Mouse (Mus musculus): ENCODE results near the gene Farp1. TPM values are rescaled to one million over a fixed set of nuclear protein-coding genes. Genes with fewer than 3 reads are reported as not detected.

Farp1 gene
- polyA plus RNA-seq, 1 experiment from 2014 or later, result 33.8 TPM

- Histone ChIP-seq H3K36me3 (ENCODE audit: control insufficient read depth, insufficient read depth, low read length) (no peaks in the 10 kb centered on the region; the same call in 1 of the 2 replicates), H3K4me2 (ENCODE audit: low read depth, low read length, severe bottlenecking) (no peak overlapping the region), H3K9me3 (ENCODE audit: control insufficient read depth, low read length) (no peaks in the 10 kb centered on the region), H3K4me3 (ENCODE audit: low read depth, low read length) (no peak overlapping the region), H3K27me3 (ENCODE audit: control insufficient read depth, insufficient read depth, low read length) (no peaks in the 10 kb centered on the region), H3K4me1 (replicated peaks; ENCODE audit: control insufficient read depth, insufficient read depth, low read length) (0 out of 2 replicates have a peak, but pooled peaks cover 2% of the 10 kb centered on the region), H3K27ac (ENCODE audit: low read depth, low read length) (no peak overlapping the region), H3K9ac (ENCODE audit: low read length) (no peak overlapping the region)
- WGBS, result 82% methylated on average over 10 of the region's 10 CpGs
- no peak for DNase-seq (ENCODE audit: low spot score)
- ATAC-seq (replicated peaks; ENCODE audit: low FRiP score), result no peak
These were observed 184.4 kb downstream of the Farp1 start for GRCm38 (mm10) chr14:121219226-121220039.

- Histone ChIP-seq H3K4me3 (ENCODE audit: low read depth, low read length) (no peak overlapping the region), H3K4me2 (ENCODE audit: low read depth, low read length, severe bottlenecking) (no peak overlapping the region), H3K36me3 (ENCODE audit: control insufficient read depth, insufficient read depth, low read length) (no peaks in the 10 kb centered on the region; the same call in 1 of the 2 replicates), H3K9ac (ENCODE audit: low read length) (no peak overlapping the region), H3K27ac (ENCODE audit: low read depth, low read length) (no peak overlapping the region; the same call in 1 of the 2 replicates), H3K27me3 (ENCODE audit: control insufficient read depth, insufficient read depth, low read length) (no peaks in the 10 kb centered on the region), H3K9me3 (ENCODE audit: control insufficient read depth, low read length) (no peaks in the 10 kb centered on the region), H3K4me1 (replicated peaks; ENCODE audit: control insufficient read depth, insufficient read depth, low read length) (0 out of 2 replicates have a peak, but pooled peaks cover 2% of the 10 kb centered on the region)
- DNase-seq (ENCODE audit: low spot score), result no peak
- ATAC-seq (replicated peaks; ENCODE audit: low FRiP score), result no peak
- 100% methylated on average over 1 of the region's 1 CpGs for WGBS
These were observed 185.0 kb downstream of the Farp1 start for GRCm38 (mm10) chr14:121220040-121220322.

- H3K27ac ChIP-seq (ENCODE audit: low read depth, low read length), result no peak overlapping the region
- WGBS, result 82% methylated on average over 5 of the region's 5 CpGs
- no peak overlapping the region for H3K4me3 ChIP-seq (ENCODE audit: low read depth, low read length)
- ATAC-seq (replicated peaks; ENCODE audit: low FRiP score) (no peak), DNase-seq (ENCODE audit: low spot score) (no peak)
- H3K4me2 ChIP-seq (ENCODE audit: low read depth, low read length, severe bottlenecking), result no peak overlapping the region
- no peaks in the 10 kb centered on the region; the same call in 1 of the 2 replicates for H3K36me3 ChIP-seq (ENCODE audit: control insufficient read depth, insufficient read depth, low read length)
- no peaks in the 10 kb centered on the region for H3K27me3 ChIP-seq (ENCODE audit: control insufficient read depth, insufficient read depth, low read length)
- no peak overlapping the region for H3K9ac ChIP-seq (ENCODE audit: low read length)
- 0 out of 2 replicates have a peak, but pooled peaks cover 2% of the 10 kb centered on the region for H3K4me1 ChIP-seq (replicated peaks; ENCODE audit: control insufficient read depth, insufficient read depth, low read length)
- H3K9me3 ChIP-seq (ENCODE audit: control insufficient read depth, low read length), result no peaks in the 10 kb centered on the region
These were observed 185.7 kb downstream of the Farp1 start for GRCm38 (mm10) chr14:121220723-121221122.

GRCm38 (mm10) chr14:121225804-121226203 is 190.8 kb downstream of the Farp1 start:
- no peaks in the 10 kb centered on the region for H3K27me3 ChIP-seq (ENCODE audit: control insufficient read depth, insufficient read depth, low read length)
- 89% methylated on average over 11 of the region's 11 CpGs for WGBS
- H3K36me3 ChIP-seq (ENCODE audit: control insufficient read depth, insufficient read depth, low read length), result no peaks in the 10 kb centered on the region; the same call in 1 of the 2 replicates
- ATAC-seq (replicated peaks; ENCODE audit: low FRiP score) (no peak), DNase-seq (ENCODE audit: low spot score) (no peak)
- H3K27ac ChIP-seq (ENCODE audit: low read depth, low read length), result no peak overlapping the region
- H3K4me3 ChIP-seq (ENCODE audit: low read depth, low read length), result no peak overlapping the region
- H3K9me3 ChIP-seq (ENCODE audit: control insufficient read depth, low read length), result no peaks in the 10 kb centered on the region
- no peak overlapping the region for H3K9ac ChIP-seq (ENCODE audit: low read length)
- H3K4me2 ChIP-seq (ENCODE audit: low read depth, low read length, severe bottlenecking), result no peak overlapping the region
- no peaks in the 10 kb centered on the region for H3K4me1 ChIP-seq (replicated peaks; ENCODE audit: control insufficient read depth, insufficient read depth, low read length)

DNA sequence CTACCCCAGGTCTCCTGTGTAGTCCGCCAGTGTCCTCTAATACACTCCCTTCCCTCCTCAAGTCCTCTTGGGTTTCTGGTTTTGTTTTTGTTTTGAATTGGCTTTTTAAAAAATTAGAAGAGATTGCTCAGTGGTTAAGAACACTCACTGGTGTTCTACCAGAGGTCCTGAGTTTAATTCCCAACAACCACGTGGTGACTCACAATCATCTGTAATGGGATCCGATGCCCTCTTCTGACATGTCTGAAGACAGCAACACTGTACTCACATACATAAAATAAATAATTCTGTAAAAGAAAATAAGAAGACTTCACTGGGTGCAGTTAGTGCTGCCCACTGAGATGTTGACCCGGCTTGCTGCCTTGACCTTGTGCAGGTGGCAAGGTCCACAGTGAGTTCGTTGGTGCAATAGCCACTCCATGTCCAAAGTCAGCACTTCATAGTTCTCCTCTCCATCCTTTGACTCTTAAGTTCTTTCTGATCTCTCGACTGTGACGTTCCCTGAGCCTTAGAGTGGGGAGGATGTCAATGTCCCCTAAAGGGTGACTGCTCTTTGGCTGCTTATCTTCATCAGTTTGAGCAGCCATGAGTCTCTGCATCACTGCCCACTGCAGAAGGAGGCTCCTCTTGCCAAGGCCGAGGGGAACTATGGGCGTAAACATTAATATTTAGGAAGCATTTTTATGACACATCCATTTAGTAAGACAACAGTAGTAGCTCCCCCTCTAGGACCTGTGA is 194.2 kb downstream of the Farp1 start:
- 91% methylated on average over 9 of the region's 9 CpGs for WGBS
- Histone ChIP-seq H3K4me1 (replicated peaks; ENCODE audit: control insufficient read depth, insufficient read depth, low read length) (no peaks in the 10 kb centered on the region), H3K36me3 (ENCODE audit: control insufficient read depth, insufficient read depth, low read length) (no peaks in the 10 kb centered on the region; the same call in 1 of the 2 replicates), H3K27me3 (ENCODE audit: control insufficient read depth, insufficient read depth, low read length) (no peaks in the 10 kb centered on the region), H3K9me3 (ENCODE audit: control insufficient read depth, low read length) (no peaks in the 10 kb centered on the region), H3K27ac (ENCODE audit: low read depth, low read length) (no peak overlapping the region), H3K4me3 (ENCODE audit: low read depth, low read length) (no peak overlapping the region), H3K9ac (ENCODE audit: low read length) (no peak overlapping the region), H3K4me2 (ENCODE audit: low read depth, low read length, severe bottlenecking) (no peak overlapping the region)
- ATAC-seq (replicated peaks; ENCODE audit: low FRiP score) (no peak), DNase-seq (ENCODE audit: low spot score) (no peak)

DNA sequence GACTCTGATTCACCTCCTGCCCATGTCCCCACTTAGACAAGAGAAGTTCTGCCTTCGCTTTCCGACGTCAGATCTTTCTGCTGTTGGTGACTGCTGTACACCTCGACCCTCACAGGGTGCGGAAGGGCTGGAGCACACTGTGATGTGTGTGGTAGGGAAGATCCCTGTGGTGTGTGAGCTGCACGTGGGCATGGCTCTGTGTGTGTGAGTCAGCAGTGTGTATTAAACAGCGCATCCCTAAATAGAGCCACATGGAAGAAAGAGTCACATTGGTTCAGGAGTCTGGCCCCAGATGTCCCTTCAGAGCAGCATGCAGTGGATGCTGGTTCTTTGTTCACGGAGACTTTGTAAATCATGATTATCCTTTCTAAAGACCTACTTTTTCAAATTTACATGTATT is 196.2 kb downstream of the Farp1 start:
- ATAC-seq (replicated peaks; ENCODE audit: low FRiP score) (no peak), DNase-seq (ENCODE audit: low spot score) (no peak)
- 0 out of 2 replicates have a peak, but pooled peaks cover 6% of the 10 kb centered on the region for H3K4me1 ChIP-seq (replicated peaks; ENCODE audit: control insufficient read depth, insufficient read depth, low read length)
- H3K36me3 ChIP-seq (ENCODE audit: control insufficient read depth, insufficient read depth, low read length), result no peaks in the 10 kb centered on the region; the same call in 1 of the 2 replicates
- no peak overlapping the region for H3K4me3 ChIP-seq (ENCODE audit: low read depth, low read length)
- no peak overlapping the region for H3K9ac ChIP-seq (ENCODE audit: low read length)
- H3K4me2 ChIP-seq (ENCODE audit: low read depth, low read length, severe bottlenecking), result no peak overlapping the region
- no peak overlapping the region for H3K27ac ChIP-seq (ENCODE audit: low read depth, low read length)
- H3K9me3 ChIP-seq (ENCODE audit: control insufficient read depth, low read length), result no peaks in the 10 kb centered on the region
- no peaks in the 10 kb centered on the region for H3K27me3 ChIP-seq (ENCODE audit: control insufficient read depth, insufficient read depth, low read length)
- 96% methylated on average over 8 of the region's 8 CpGs for WGBS

DNA sequence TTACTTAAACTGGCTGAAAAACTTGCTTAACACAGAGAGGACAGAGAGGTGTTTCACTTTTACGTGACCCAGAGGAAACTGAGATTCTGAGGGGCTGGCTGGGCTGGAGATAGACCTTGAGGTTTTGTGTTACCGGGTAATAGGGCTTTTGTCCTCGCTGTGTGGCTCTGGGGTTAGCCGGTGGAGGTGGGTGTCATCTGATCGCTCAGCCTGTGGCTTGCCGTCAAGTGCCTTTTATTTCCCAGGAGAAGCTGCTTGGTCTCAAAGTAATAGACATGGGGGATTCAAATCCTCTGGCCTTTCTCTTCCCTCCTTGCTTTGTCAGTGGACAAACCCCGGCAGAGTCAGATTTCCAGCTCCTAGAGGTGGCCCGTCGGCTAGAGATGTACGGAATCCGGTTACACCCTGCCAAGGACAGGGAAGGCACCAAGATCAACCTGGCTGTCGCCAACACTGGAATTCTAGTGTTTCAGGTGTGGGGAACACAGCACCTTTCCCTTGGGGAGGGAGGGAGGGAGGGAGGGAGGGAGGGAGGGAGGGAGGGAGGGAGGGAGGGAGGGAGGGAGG is 199.8 kb downstream of the Farp1 start:
- Histone ChIP-seq H3K36me3 (ENCODE audit: control insufficient read depth, insufficient read depth, low read length) (no peaks in the 10 kb centered on the region; the same call in 1 of the 2 replicates), H3K9me3 (ENCODE audit: control insufficient read depth, low read length) (no peaks in the 10 kb centered on the region), H3K9ac (ENCODE audit: low read length) (no peak overlapping the region), H3K4me3 (ENCODE audit: low read depth, low read length) (no peak overlapping the region), H3K27ac (ENCODE audit: low read depth, low read length) (no peak overlapping the region), H3K4me2 (ENCODE audit: low read depth, low read length, severe bottlenecking) (no peak overlapping the region), H3K27me3 (ENCODE audit: control insufficient read depth, insufficient read depth, low read length) (no peaks in the 10 kb centered on the region), H3K4me1 (replicated peaks; ENCODE audit: control insufficient read depth, insufficient read depth, low read length) (0 out of 2 replicates have a peak, but pooled peaks cover 6% of the 10 kb centered on the region)
- WGBS, result 13% methylated on average over 12 of the region's 12 CpGs
- DNase-seq (ENCODE audit: low spot score), result no peak
- no peak for ATAC-seq (replicated peaks; ENCODE audit: low FRiP score)

- no peak overlapping the region for H3K9ac ChIP-seq (ENCODE audit: low read length)
These were observed 201.7 kb downstream of the Farp1 start for GRCm38 (mm10) chr14:121236736-121237135.

More at GRCm38 (mm10) chr14:121236736-121237135, 201.7 kb downstream of the Farp1 start:
- ATAC-seq (replicated peaks; ENCODE audit: low FRiP score), result no peak
- H3K4me3 ChIP-seq (ENCODE audit: low read depth, low read length), result no peak overlapping the region
- no peaks in the 10 kb centered on the region for H3K27me3 ChIP-seq (ENCODE audit: control insufficient read depth, insufficient read depth, low read length)
- H3K9me3 ChIP-seq (ENCODE audit: control insufficient read depth, low read length), result no peaks in the 10 kb centered on the region
- 87% methylated on average over 4 of the region's 4 CpGs for WGBS
- DNase-seq (ENCODE audit: low spot score), result no peak
- H3K27ac ChIP-seq (ENCODE audit: low read depth, low read length), result no peak overlapping the region
- H3K4me1 ChIP-seq (replicated peaks; ENCODE audit: control insufficient read depth, insufficient read depth, low read length), result 0 out of 2 replicates have a peak, but pooled peaks cover 6% of the 10 kb centered on the region
- H3K36me3 ChIP-seq (ENCODE audit: control insufficient read depth, insufficient read depth, low read length), result no peaks in the 10 kb centered on the region; the same call in 1 of the 2 replicates
- no peak overlapping the region for H3K4me2 ChIP-seq (ENCODE audit: low read depth, low read length, severe bottlenecking)

All from forebrain, embryonic 11.5 days (tissue).